Mouse (Mus musculus) kidney, embryonic 14.5 days (tissue): Measurements from ENCODE around the gene Med13l. TPM values are rescaled to one million over a fixed set of nuclear protein-coding genes. Genes with fewer than 3 reads are reported as not detected.

Experiments
- ATAC-seq: fragments of 200-750 bp; cut with Nextera tagmentation; 2 replicates; pipeline ENCODE4 v1.8.0; 2017; ENCODE audit warnings: moderate number of reproducible peaks, mild to moderate bottlenecking, moderate TSS enrichment, moderate library complexity; ENCODE audit not compliant: low FRiP score, low TSS enrichment
- H3K27ac ChIP-seq: fragments of 300-500 bp; sonication (generic); 2 replicates; pipeline ENCODE4 v1.5.1; 2014; ENCODE audit warnings: low read depth, mild to moderate bottlenecking, low read length, moderate library complexity, mixed read lengths
- H3K27me3 ChIP-seq: fragments of 300-500 bp; sonication (generic); 2 replicates; pipeline ENCODE4 v1.6.1; 2014; ENCODE audit warnings: mild to moderate bottlenecking, low read length; ENCODE audit not compliant: control insufficient read depth, insufficient read depth
- H3K36me3 ChIP-seq: fragments of 300-500 bp; sonication (generic); 2 replicates; pipeline ENCODE4 v1.6.1; 2014; ENCODE audit warnings: low read length, mixed read lengths; ENCODE audit not compliant: control insufficient read depth, insufficient read depth
- H3K4me1 ChIP-seq: fragments of 300-500 bp; sonication (generic); 2 replicates; pipeline ENCODE4 v1.6.1; 2014; ENCODE audit warnings: low read length, mixed read lengths; ENCODE audit not compliant: control insufficient read depth, insufficient read depth
- H3K4me2 ChIP-seq: fragments of 300-500 bp; sonication (generic); replicated peaks from 2 replicates; pipeline ENCODE4 v1.6.1; 2014; ENCODE audit warnings: low read depth, mild to moderate bottlenecking, low read length
- H3K4me3 ChIP-seq: fragments of 300-500 bp; sonication (generic); 2 replicates; pipeline ENCODE4 v1.5.1; 2014; ENCODE audit warnings: mild to moderate bottlenecking, low read length
- H3K9ac ChIP-seq: fragments of 300-500 bp; sonication (generic); 2 replicates; pipeline ENCODE4 v1.6.1; 2014; ENCODE audit warnings: low read depth, mild to moderate bottlenecking, low read length, moderate library complexity
- H3K9me3 ChIP-seq: fragments of 300-500 bp; sonication (generic); 2 replicates; pipeline ENCODE4 v1.6.1; 2016; ENCODE audit warnings: low read length; ENCODE audit not compliant: control insufficient read depth
- WGBS: fragments of 180-500 bp; shearing (Covaris S2); extraction: QIAGEN DNeasy Blood & Tissue Kit; methylation state at CpG from one replicate; pipeline ENCODE4 v1.1.7; 2014; 5-methylcytosine and 5-hydroxymethylcytosine counted together
- polyA plus RNA-seq: library from polyadenylated mRNA; unstranded; fragments of >200 nt; fragmentation: Nextera tagmentation; extraction: Ambion mirVana; gene quantifications from 2 replicates; pipeline ENCODE4 v1.2.1, GENCODE M21; 2014

The Med13l gene
- polyA plus RNA-seq, 1 experiment from 2014 or later: 12.1 TPM

- Histone ChIP-seq H3K9me3 (no peaks in the 10 kb centered on the region; the same call in 1 of the 2 replicates), H3K27me3 (no peaks in the 10 kb centered on the region), H3K4me1 (no peaks in the 10 kb centered on the region), H3K4me2 (no peak overlapping the region), H3K4me3 (no peak overlapping the region), H3K9ac (no peak overlapping the region), H3K27ac (no peak overlapping the region), H3K36me3 (no peaks in the 10 kb centered on the region)
- ATAC-seq: no peak
- 76% methylated on average over 3 of the region's 3 CpGs for WGBS
These were observed 221.7 kb downstream of the Med13l start for GRCm38 (mm10) chr5:118782139-118782538.

GRCm38 (mm10) chr5:118789226-118789625 lies 228.7 kb downstream of the Med13l start:
- Histone ChIP-seq H3K9ac (no peak overlapping the region), H3K27ac (no peak overlapping the region), H3K4me3 (no peak overlapping the region), H3K4me1 (no peaks in the 10 kb centered on the region), H3K36me3 (no peaks in the 10 kb centered on the region), H3K9me3 (peaks cover 4% of the 10 kb centered on the region; the same call in 1 of the 2 replicates), H3K27me3 (no peaks in the 10 kb centered on the region), H3K4me2 (no peak overlapping the region)
- WGBS: 87% methylated on average over 11 of the region's 11 CpGs
- ATAC-seq: no peak

- 81% methylated on average over 9 of the region's 9 CpGs for WGBS
- Histone ChIP-seq H3K27me3 (no peaks in the 10 kb centered on the region), H3K4me3 (no peak overlapping the region), H3K4me2 (no peak overlapping the region), H3K36me3 (no peaks in the 10 kb centered on the region), H3K4me1 (no peaks in the 10 kb centered on the region), H3K9me3 (peaks cover 4% of the 10 kb centered on the region; the same call in 1 of the 2 replicates), H3K27ac (no peak overlapping the region), H3K9ac (no peak overlapping the region)
- no peak for ATAC-seq
These were observed 229.3 kb downstream of the Med13l start for GRCm38 (mm10) chr5:118789776-118790175.

- Histone ChIP-seq H3K9ac (no peak overlapping the region), H3K9me3 (peaks cover 3% of the 10 kb centered on the region; the same call in 1 of the 2 replicates), H3K27me3 (no peaks in the 10 kb centered on the region), H3K4me2 (no peak overlapping the region), H3K4me1 (no peaks in the 10 kb centered on the region), H3K4me3 (no peak overlapping the region), H3K27ac (no peak overlapping the region), H3K36me3 (no peaks in the 10 kb centered on the region)
- no peak for ATAC-seq
- 88% methylated on average over 11 of the region's 11 CpGs for WGBS
These were observed 237.3 kb downstream of the Med13l start for GRCm38 (mm10) chr5:118797811-118798210.

- no peaks in the 10 kb centered on the region for H3K4me1 ChIP-seq
- 38% methylated on average over 5 of the region's 5 CpGs for WGBS
- H3K4me3 ChIP-seq: no peak overlapping the region
- H3K4me2 ChIP-seq: no peak overlapping the region
- H3K36me3 ChIP-seq: no peaks in the 10 kb centered on the region
- H3K9ac ChIP-seq: no peak overlapping the region
- no peak for ATAC-seq
- no peaks in the 10 kb centered on the region for H3K9me3 ChIP-seq
- H3K27ac ChIP-seq: no peak overlapping the region
- no peaks in the 10 kb centered on the region for H3K27me3 ChIP-seq
These were observed 241.1 kb downstream of the Med13l start for GRCm38 (mm10) chr5:118801592-118801991.

- no peak for ATAC-seq
- 81% methylated on average over 7 of the region's 7 CpGs for WGBS
- H3K4me3 ChIP-seq: no peak overlapping the region
These were observed 241.6 kb downstream of the Med13l start for GRCm38 (mm10) chr5:118802036-118802435.

GRCm38 (mm10) chr5:118808946-118809345 lies 248.5 kb downstream of the Med13l start:
- no peak overlapping the region for H3K4me3 ChIP-seq
- no peak for ATAC-seq
- no peak overlapping the region for H3K9ac ChIP-seq
- no peaks in the 10 kb centered on the region for H3K27me3 ChIP-seq
- no peak overlapping the region for H3K27ac ChIP-seq
- H3K4me1 ChIP-seq: no peaks in the 10 kb centered on the region
- no peak overlapping the region for H3K4me2 ChIP-seq
- no peaks in the 10 kb centered on the region for H3K36me3 ChIP-seq
- WGBS: 83% methylated on average over 12 of the region's 12 CpGs
- H3K9me3 ChIP-seq: no peaks in the 10 kb centered on the region

More at GRCm38 (mm10) chr5:118802036-118802435, 241.6 kb downstream of the Med13l start:
- no peaks in the 10 kb centered on the region for H3K9me3 ChIP-seq
- H3K36me3 ChIP-seq: no peaks in the 10 kb centered on the region
- H3K27me3 ChIP-seq: no peaks in the 10 kb centered on the region
- no peak overlapping the region for H3K9ac ChIP-seq
- no peak overlapping the region for H3K4me2 ChIP-seq
- no peak overlapping the region for H3K27ac ChIP-seq
- H3K4me1 ChIP-seq: no peaks in the 10 kb centered on the region

- Histone ChIP-seq H3K4me1 (no peaks in the 10 kb centered on the region), H3K27ac (no peak overlapping the region), H3K27me3 (no peaks in the 10 kb centered on the region), H3K4me2 (no peak overlapping the region), H3K4me3 (no peak overlapping the region), H3K9ac (no peak overlapping the region), H3K36me3 (no peaks in the 10 kb centered on the region), H3K9me3 (no peaks in the 10 kb centered on the region)
- WGBS: 71% methylated on average over 5 of the region's 5 CpGs
- no peak for ATAC-seq
These were observed 249.1 kb downstream of the Med13l start for GRCm38 (mm10) chr5:118809588-118809987.

- ATAC-seq: no peak
- WGBS: 43% methylated on average over 5 of the region's 5 CpGs
- no peaks in the 10 kb centered on the region for H3K27me3 ChIP-seq
These were observed 251.2 kb downstream of the Med13l start for GRCm38 (mm10) chr5:118811690-118812089.

More at GRCm38 (mm10) chr5:118811690-118812089, 251.2 kb downstream of the Med13l start:
- Histone ChIP-seq H3K4me2 (no peak overlapping the region), H3K27ac (no peak overlapping the region), H3K36me3 (no peaks in the 10 kb centered on the region), H3K9me3 (no peaks in the 10 kb centered on the region), H3K9ac (no peak overlapping the region), H3K4me3 (no peak overlapping the region), H3K4me1 (no peaks in the 10 kb centered on the region)
